Mouse (Mus musculus) forebrain, embryonic 12.5 days (tissue): ENCODE measurements around the gene Gm13697. TPM values are rescaled to one million over a fixed set of nuclear protein-coding genes. Genes with fewer than 3 reads are reported as not detected.
"Not testable (repeated sequence)": the region's sequence is repeated elsewhere in the genome, so short reads cannot be mapped to it uniquely, and the experiment has no call there.

Source experiments
- ATAC-seq: fragments of 200-750 bp; cut with Nextera tagmentation; 2 replicates; pipeline ENCODE4 v1.8.0; 2017; ENCODE audit warnings: moderate TSS enrichment; ENCODE audit not compliant: low FRiP score
- H3K27ac ChIP-seq: fragments of 300-500 bp; sonication (generic); 2 replicates; pipeline ENCODE4 v1.5.1; 2016; ENCODE audit warnings: mild to moderate bottlenecking
- H3K27me3 ChIP-seq: fragments of 300-500 bp; sonication (generic); 2 replicates; pipeline ENCODE4 v1.6.1; 2016; ENCODE audit warnings: mild to moderate bottlenecking
- H3K36me3 ChIP-seq: fragments of 300-500 bp; sonication (generic); replicated peaks from 2 replicates; pipeline ENCODE4 v1.6.1; 2016; ENCODE audit warnings: mild to moderate bottlenecking
- H3K4me1 ChIP-seq: fragments of 300-500 bp; sonication (generic); 2 replicates; pipeline ENCODE4 v1.6.1; 2016
- H3K4me2 ChIP-seq: fragments of 300-500 bp; sonication (generic); 2 replicates; pipeline ENCODE4 v1.6.1; 2016; ENCODE audit warnings: mild to moderate bottlenecking, moderate library complexity
- H3K4me3 ChIP-seq: fragments of 300-500 bp; sonication (generic); replicated peaks from 2 replicates; pipeline ENCODE4 v1.5.1; 2016; ENCODE audit warnings: mild to moderate bottlenecking
- H3K9ac ChIP-seq: fragments of 300-500 bp; sonication (generic); 2 replicates; pipeline ENCODE4 v1.6.1; 2016; ENCODE audit warnings: mild to moderate bottlenecking
- H3K9me3 ChIP-seq: fragments of 300-500 bp; sonication (generic); 2 replicates; pipeline ENCODE4 v1.6.1; 2016
- WGBS: fragments of 180-500 bp; shearing (Covaris S2); methylation state at CpG from one replicate; pipeline ENCODE4 v1.1.7; 2016; 5-methylcytosine and 5-hydroxymethylcytosine counted together
- polyA plus RNA-seq: library from polyadenylated mRNA; unstranded; fragments of >200 nt; fragmentation: Nextera tagmentation; extraction: Ambion mirVana; gene quantifications from 2 replicates; pipeline ENCODE4 v1.2.1, GENCODE M21; 2016

Gene Gm13697
- polyA plus RNA-seq, 1 experiment from 2014 or later: not detected

- Histone ChIP-seq H3K9ac (no peak overlapping the region), H3K9me3 (no peaks in the 10 kb centered on the region), H3K4me1 (no peaks in the 10 kb centered on the region), H3K27ac (no peak overlapping the region), H3K4me2 (no peak overlapping the region), H3K4me3 (no peak overlapping the region), H3K27me3 (no peaks in the 10 kb centered on the region), H3K36me3 (no peaks in the 10 kb centered on the region)
- no peak for ATAC-seq
- 84% methylated on average over 3 of the region's 3 CpGs for WGBS
These were observed 25.3 kb downstream of the Gm13697 start for GRCm38 (mm10) chr2:84009818-84010217.

- Histone ChIP-seq H3K9ac (no peak overlapping the region), H3K27me3 (no peaks in the 10 kb centered on the region), H3K4me1 (no peaks in the 10 kb centered on the region), H3K9me3 (no peaks in the 10 kb centered on the region), H3K27ac (no peak overlapping the region), H3K4me2 (no peak overlapping the region), H3K36me3 (no peaks in the 10 kb centered on the region), H3K4me3 (no peak overlapping the region)
- 84% methylated on average over 6 of the region's 6 CpGs for WGBS
- ATAC-seq: no peak
These were observed 30.0 kb downstream of the Gm13697 start for GRCm38 (mm10) chr2:84014572-84014971.

GRCm38 (mm10) chr2:84016291-84016690, 31.7 kb downstream of the Gm13697 start:
- H3K9me3 ChIP-seq, ATAC-seq, H3K9ac ChIP-seq, H3K4me1 ChIP-seq, H3K4me3 ChIP-seq, H3K36me3 ChIP-seq, H3K4me2 ChIP-seq, H3K27ac ChIP-seq, H3K27me3 ChIP-seq: not testable (repeated sequence)
- WGBS: 82% methylated on average over 5 of the region's 5 CpGs

- Histone ChIP-seq H3K36me3 (no peaks in the 10 kb centered on the region), H3K4me2 (no peak overlapping the region), H3K9ac (no peak overlapping the region), H3K4me3 (no peak overlapping the region), H3K27me3 (no peaks in the 10 kb centered on the region), H3K4me1 (no peaks in the 10 kb centered on the region), H3K27ac (no peak overlapping the region), H3K9me3 (no peaks in the 10 kb centered on the region)
- ATAC-seq: no peak
- WGBS: 83% methylated on average over 3 of the region's 3 CpGs
These were observed 33.8 kb downstream of the Gm13697 start for GRCm38 (mm10) chr2:84018330-84018729.

GRCm38 (mm10) chr2:84019519-84020305, 35.2 kb downstream of the Gm13697 start:
- H3K36me3 ChIP-seq: no peaks in the 10 kb centered on the region
- no peak overlapping the region for H3K27ac ChIP-seq
- no peak overlapping the region for H3K9ac ChIP-seq
- no peaks in the 10 kb centered on the region for H3K9me3 ChIP-seq
- no peaks in the 10 kb centered on the region for H3K27me3 ChIP-seq
- H3K4me3 ChIP-seq: no peak overlapping the region
- ATAC-seq: no peak
- 80% methylated on average over 8 of the region's 8 CpGs for WGBS
- H3K4me1 ChIP-seq: no peaks in the 10 kb centered on the region
- H3K4me2 ChIP-seq: no peak overlapping the region

- no peak overlapping the region for H3K27ac ChIP-seq
- H3K4me1 ChIP-seq: no peaks in the 10 kb centered on the region
- 81% methylated on average over 2 of the region's 2 CpGs for WGBS
- H3K27me3 ChIP-seq: no peaks in the 10 kb centered on the region
- H3K4me3 ChIP-seq: no peak overlapping the region
- no peak overlapping the region for H3K9ac ChIP-seq
- H3K4me2 ChIP-seq: no peak overlapping the region
- no peaks in the 10 kb centered on the region for H3K36me3 ChIP-seq
- no peaks in the 10 kb centered on the region for H3K9me3 ChIP-seq
- ATAC-seq: no peak
These were observed 37.4 kb downstream of the Gm13697 start for GRCm38 (mm10) chr2:84021930-84022329.

GRCm38 (mm10) chr2:84022905-84023304, 38.4 kb downstream of the Gm13697 start:
- no peak overlapping the region for H3K9ac ChIP-seq
- H3K4me2 ChIP-seq: no peak overlapping the region
- 90% methylated on average over 2 of the region's 2 CpGs for WGBS
- no peaks in the 10 kb centered on the region for H3K36me3 ChIP-seq
- no peaks in the 10 kb centered on the region for H3K27me3 ChIP-seq
- no peak for ATAC-seq
- no peaks in the 10 kb centered on the region for H3K9me3 ChIP-seq
- no peak overlapping the region for H3K4me3 ChIP-seq
- no peak overlapping the region for H3K27ac ChIP-seq
- H3K4me1 ChIP-seq: no peaks in the 10 kb centered on the region

- 86% methylated on average over 2 of the region's 2 CpGs for WGBS
- Histone ChIP-seq H3K4me2 (no peak overlapping the region), H3K27me3 (no peaks in the 10 kb centered on the region)
These were observed 38.8 kb downstream of the Gm13697 start for GRCm38 (mm10) chr2:84023319-84023718.

GRCm38 (mm10) chr2:84025217-84025616, 40.7 kb downstream of the Gm13697 start:
- Histone ChIP-seq H3K36me3 (no peaks in the 10 kb centered on the region), H3K27me3 (no peaks in the 10 kb centered on the region), H3K9me3 (no peaks in the 10 kb centered on the region), H3K27ac (no peak overlapping the region), H3K4me3 (no peak overlapping the region), H3K9ac (no peak overlapping the region), H3K4me1 (no peaks in the 10 kb centered on the region), H3K4me2 (no peak overlapping the region)
- peak; percentile 55; the same call in 1 of the 2 replicates for ATAC-seq
- 13% methylated on average over 4 of the region's 4 CpGs for WGBS

More at GRCm38 (mm10) chr2:84023319-84023718, 38.8 kb downstream of the Gm13697 start:
- H3K4me3 ChIP-seq: no peak overlapping the region
- no peak for ATAC-seq
- H3K36me3 ChIP-seq: no peaks in the 10 kb centered on the region
- no peaks in the 10 kb centered on the region for H3K9me3 ChIP-seq
- H3K9ac ChIP-seq: no peak overlapping the region
- no peak overlapping the region for H3K27ac ChIP-seq
- no peaks in the 10 kb centered on the region for H3K4me1 ChIP-seq

GRCm38 (mm10) chr2:84032505-84032904, 48.0 kb downstream of the Gm13697 start:
- Histone ChIP-seq H3K9ac (no peak overlapping the region), H3K27ac (no peak overlapping the region), H3K4me1 (no peaks in the 10 kb centered on the region), H3K4me2 (no peak overlapping the region), H3K36me3 (no peaks in the 10 kb centered on the region), H3K9me3 (no peaks in the 10 kb centered on the region), H3K27me3 (no peaks in the 10 kb centered on the region), H3K4me3 (no peak overlapping the region)
- WGBS: 81% methylated on average over 2 of the region's 2 CpGs
- ATAC-seq: no peak

GRCm38 (mm10) chr2:84035997-84036396, 51.5 kb downstream of the Gm13697 start:
- no peak for ATAC-seq
- 86% methylated on average over 4 of the region's 4 CpGs for WGBS

More at GRCm38 (mm10) chr2:84035997-84036396, 51.5 kb downstream of the Gm13697 start:
- no peak overlapping the region for H3K9ac ChIP-seq
- H3K4me3 ChIP-seq: no peak overlapping the region
- no peak overlapping the region for H3K27ac ChIP-seq
- no peaks in the 10 kb centered on the region for H3K27me3 ChIP-seq
- no peaks in the 10 kb centered on the region for H3K36me3 ChIP-seq
- H3K9me3 ChIP-seq: no peaks in the 10 kb centered on the region
- H3K4me1 ChIP-seq: no peaks in the 10 kb centered on the region
- H3K4me2 ChIP-seq: no peak overlapping the region
